Mouse (Mus musculus) liver, embryonic 14 days (tissue): Measurements from ENCODE around the gene Rpe65. TPM values are rescaled to one million over a fixed set of nuclear protein-coding genes. Genes with fewer than 3 reads are reported as not detected.

Experiments
- polyA plus RNA-seq: library from polyadenylated mRNA; depleted of rRNA; stranded (reverse); fragments of >200 nt; gene quantifications from 2 replicates; pipeline ENCODE4 v1.2.3, GENCODE M21; 2012; rRNA removed

The Rpe65 gene
- polyA plus RNA-seq: not detected in 2 replicates

GRCm38 (mm10) chr3:159598875-159599274 is at the start of gene Rpe65:
Gene Rpe65 (plus strand): TSS chr3:159599175.

Other genes with a start within 250 kb of the Rpe65 start
- gene Depdc1a, start 103.7 kb upstream of the Rpe65 start, polyA plus RNA-seq: 16.3 and 19.1 TPM in 2 replicates
- gene Wls, start 240.5 kb downstream of the Rpe65 start, polyA plus RNA-seq: 3.4 and 3.9 TPM in 2 replicates